Mouse (Mus musculus): ENCODE results near the gene Gdf15. TPM values are rescaled to one million over a fixed set of nuclear protein-coding genes. Genes with fewer than 3 reads are reported as not detected.

Gene Gdf15
- total RNA-seq, 1 experiment from 2014 or later = 0.19 TPM

- ATAC-seq (replicated peaks; ENCODE audit: insufficient number of reproducible peaks, low FRiP score, low TSS enrichment, poor library complexity, severe bottlenecking) = peak; percentile 36; the same call in 1 of the 2 replicates
Observed at GRCm38 (mm10) chr8:70658897-70659603, 26.8 kb upstream of the Gdf15 start.

- no peak for ATAC-seq (replicated peaks; ENCODE audit: insufficient number of reproducible peaks, low FRiP score, low TSS enrichment, poor library complexity, severe bottlenecking)
Observed at GRCm38 (mm10) chr8:70657739-70658138, 25.5 kb upstream of the Gdf15 start.

- ATAC-seq (replicated peaks; ENCODE audit: insufficient number of reproducible peaks, low FRiP score, low TSS enrichment, poor library complexity, severe bottlenecking) = no peak
Observed at GRCm38 (mm10) chr8:70657214-70657613, 25.0 kb upstream of the Gdf15 start.

GRCm38 (mm10) chr8:70656193-70656790 is 24.0 kb upstream of the Gdf15 start:
- ATAC-seq (replicated peaks; ENCODE audit: insufficient number of reproducible peaks, low FRiP score, low TSS enrichment, poor library complexity, severe bottlenecking) = no peak

- no peak for ATAC-seq (replicated peaks; ENCODE audit: insufficient number of reproducible peaks, low FRiP score, low TSS enrichment, poor library complexity, severe bottlenecking)
Observed at GRCm38 (mm10) chr8:70655469-70655868, 23.2 kb upstream of the Gdf15 start.

- ATAC-seq (replicated peaks; ENCODE audit: insufficient number of reproducible peaks, low FRiP score, low TSS enrichment, poor library complexity, severe bottlenecking) = peak; percentile 40; the same call in 1 of the 2 replicates
Observed at GRCm38 (mm10) chr8:70654121-70654520, 21.9 kb upstream of the Gdf15 start.

- peak; percentile 66 for ATAC-seq (replicated peaks; ENCODE audit: insufficient number of reproducible peaks, low FRiP score, low TSS enrichment, poor library complexity, severe bottlenecking)
Observed at GRCm38 (mm10) chr8:70653226-70653625, 21.0 kb upstream of the Gdf15 start.

- ATAC-seq (replicated peaks; ENCODE audit: insufficient number of reproducible peaks, low FRiP score, low TSS enrichment, poor library complexity, severe bottlenecking) = no peak
Observed at GRCm38 (mm10) chr8:70650351-70650750, 18.1 kb upstream of the Gdf15 start.

GRCm38 (mm10) chr8:70649324-70649723 is 17.1 kb upstream of the Gdf15 start:
- ATAC-seq (replicated peaks; ENCODE audit: insufficient number of reproducible peaks, low FRiP score, low TSS enrichment, poor library complexity, severe bottlenecking) = no peak

GRCm38 (mm10) chr8:70648921-70649320 is 16.7 kb upstream of the Gdf15 start:
- ATAC-seq (replicated peaks; ENCODE audit: insufficient number of reproducible peaks, low FRiP score, low TSS enrichment, poor library complexity, severe bottlenecking) = no peak

- ATAC-seq (replicated peaks; ENCODE audit: insufficient number of reproducible peaks, low FRiP score, low TSS enrichment, poor library complexity, severe bottlenecking) = no peak
Observed at GRCm38 (mm10) chr8:70648164-70648442, 15.8 kb upstream of the Gdf15 start.

- no peak for ATAC-seq (replicated peaks; ENCODE audit: insufficient number of reproducible peaks, low FRiP score, low TSS enrichment, poor library complexity, severe bottlenecking)
Observed at GRCm38 (mm10) chr8:70647343-70648163, 15.3 kb upstream of the Gdf15 start.

- no peak for ATAC-seq (replicated peaks; ENCODE audit: insufficient number of reproducible peaks, low FRiP score, low TSS enrichment, poor library complexity, severe bottlenecking)
Observed at GRCm38 (mm10) chr8:70646775-70647174, 14.5 kb upstream of the Gdf15 start.

GRCm38 (mm10) chr8:70646369-70646768 is 14.1 kb upstream of the Gdf15 start:
- ATAC-seq (replicated peaks; ENCODE audit: insufficient number of reproducible peaks, low FRiP score, low TSS enrichment, poor library complexity, severe bottlenecking) = no peak

- ATAC-seq (replicated peaks; ENCODE audit: insufficient number of reproducible peaks, low FRiP score, low TSS enrichment, poor library complexity, severe bottlenecking) = no peak
Observed at GRCm38 (mm10) chr8:70645501-70646224, 13.4 kb upstream of the Gdf15 start.

- ATAC-seq (replicated peaks; ENCODE audit: insufficient number of reproducible peaks, low FRiP score, low TSS enrichment, poor library complexity, severe bottlenecking) = 0 out of 2 replicates have a peak, but pooled peaks have one; percentile 29
Observed at GRCm38 (mm10) chr8:70644065-70644464, 11.8 kb upstream of the Gdf15 start.

GRCm38 (mm10) chr8:70643019-70643418 is 10.8 kb upstream of the Gdf15 start:
- no peak for ATAC-seq (replicated peaks; ENCODE audit: insufficient number of reproducible peaks, low FRiP score, low TSS enrichment, poor library complexity, severe bottlenecking)

GRCm38 (mm10) chr8:70638752-70639151 is 6.5 kb upstream of the Gdf15 start:
- ATAC-seq (replicated peaks; ENCODE audit: insufficient number of reproducible peaks, low FRiP score, low TSS enrichment, poor library complexity, severe bottlenecking) = no peak

- no peak for ATAC-seq (replicated peaks; ENCODE audit: insufficient number of reproducible peaks, low FRiP score, low TSS enrichment, poor library complexity, severe bottlenecking)
Observed at GRCm38 (mm10) chr8:70636838-70637237, 4.6 kb upstream of the Gdf15 start.
